Mouse (Mus musculus) hindbrain, embryonic 16.5 days (tissue): Measurements from ENCODE around the gene Tshr. TPM values are rescaled to one million over a fixed set of nuclear protein-coding genes. Genes with fewer than 3 reads are reported as not detected.

Experiments used
- ATAC-seq: fragments of 200-750 bp; cut with Nextera tagmentation; 2 replicates; pipeline ENCODE4 v1.8.0; 2017; ENCODE audit warnings: moderate TSS enrichment, moderate library complexity
- H3K27ac ChIP-seq: fragments of 300-500 bp; sonication (generic); 2 replicates; pipeline ENCODE4 v1.5.1; 2014; ENCODE audit warnings: low read depth, mild to moderate bottlenecking, control low read depth, low read length, moderate library complexity
- H3K27me3 ChIP-seq: fragments of 300-500 bp; sonication (generic); replicated peaks from 2 replicates; pipeline ENCODE4 v1.6.1; 2014; ENCODE audit warnings: low read length; ENCODE audit not compliant: control insufficient read depth, insufficient read depth
- H3K36me3 ChIP-seq: fragments of 300-500 bp; sonication (generic); 2 replicates; pipeline ENCODE4 v1.6.1; 2014; ENCODE audit warnings: mild to moderate bottlenecking, low read length, moderate library complexity, mixed read lengths; ENCODE audit not compliant: control insufficient read depth, insufficient read depth
- H3K4me1 ChIP-seq: fragments of 300-500 bp; sonication (generic); 2 replicates; pipeline ENCODE4 v1.6.1; 2014; ENCODE audit warnings: low read depth, low read length; ENCODE audit not compliant: control insufficient read depth, insufficient read depth
- H3K4me2 ChIP-seq: fragments of 300-500 bp; sonication (generic); 2 replicates; pipeline ENCODE4 v1.6.1; 2014; ENCODE audit warnings: mild to moderate bottlenecking, low read length, control low read depth, moderate library complexity
- H3K4me3 ChIP-seq: fragments of 300-500 bp; sonication (generic); 2 replicates; pipeline ENCODE4 v1.5.1; 2014; ENCODE audit warnings: mild to moderate bottlenecking, low read length, control low read depth, moderate library complexity
- H3K9ac ChIP-seq: fragments of 300-500 bp; sonication (generic); 2 replicates; pipeline ENCODE4 v1.6.1; 2014; ENCODE audit warnings: low read depth, mild to moderate bottlenecking, control low read depth, low read length, moderate library complexity
- H3K9me3 ChIP-seq: fragments of 300-500 bp; sonication (generic); 2 replicates; pipeline ENCODE4 v1.6.1; 2014; ENCODE audit warnings: mild to moderate bottlenecking, low read length, moderate library complexity; ENCODE audit not compliant: control insufficient read depth
- WGBS: fragments of 180-500 bp; shearing (Covaris S2); extraction: QIAGEN DNeasy Blood & Tissue Kit; methylation state at CpG from one replicate; pipeline ENCODE4 v1.1.7; 2014; 5-methylcytosine and 5-hydroxymethylcytosine counted together
- polyA plus RNA-seq: library from polyadenylated mRNA; unstranded; fragments of >200 nt; fragmentation: Nextera tagmentation; extraction: Ambion mirVana; gene quantifications from 2 replicates; pipeline ENCODE4 v1.2.1, GENCODE M21; 2015

The Tshr gene
- polyA plus RNA-seq, 1 experiment from 2014 or later = 0.78 TPM

DNA sequence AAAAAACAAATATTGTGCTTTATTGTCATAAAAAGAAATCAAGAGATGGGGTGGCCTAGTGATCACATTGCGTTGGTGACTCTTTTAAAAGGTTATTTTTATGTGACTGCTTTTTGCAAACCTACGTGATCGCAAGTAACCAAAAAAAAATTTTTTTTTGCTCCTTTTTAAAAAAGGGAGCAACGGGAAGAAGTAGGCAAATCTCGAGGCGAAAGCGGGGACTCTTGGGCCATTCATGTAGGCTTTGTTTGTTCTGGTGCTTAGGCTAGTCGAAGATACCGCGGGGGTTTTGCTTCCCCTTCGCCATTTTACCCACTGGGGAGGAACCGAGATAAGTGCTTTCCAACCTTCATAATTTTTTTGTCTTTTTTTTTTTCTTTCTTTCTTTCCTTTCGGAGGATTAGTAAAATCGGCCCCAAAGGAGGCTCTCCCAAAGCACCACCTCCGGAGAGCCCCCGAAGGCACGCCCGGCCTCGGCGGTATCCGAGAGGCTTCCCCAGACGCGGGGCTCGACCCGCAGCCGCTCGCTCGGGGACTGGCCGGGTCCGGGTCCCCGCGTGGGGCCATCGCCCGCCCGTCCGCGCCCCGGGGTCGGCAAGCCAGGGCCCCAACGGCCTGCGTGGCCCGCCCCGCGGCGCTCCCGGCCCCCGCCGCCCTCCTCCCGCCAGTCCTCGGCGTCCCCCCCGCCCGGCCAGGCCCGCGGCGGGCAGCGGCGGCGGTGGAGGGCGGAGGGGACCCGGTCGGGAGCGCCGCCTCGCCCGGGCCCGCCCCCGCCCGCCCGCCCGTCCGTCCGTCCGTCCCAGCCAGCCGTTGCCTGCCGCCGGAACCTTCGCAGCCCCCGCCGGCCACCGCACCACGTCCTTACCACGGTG, 204.5 kb downstream of the Tshr start:
- Histone ChIP-seq H3K4me2 (peak overlapping the region; percentile 57), H3K9ac (peak overlapping the region; percentile 100), H3K36me3 (peaks cover 4% of the 10 kb centered on the region; the same call in 1 of the 2 replicates), H3K9me3 (no peaks in the 10 kb centered on the region), H3K27me3 (no peaks in the 10 kb centered on the region), H3K4me3 (peak overlapping the region; percentile 75), H3K27ac (peak overlapping the region; percentile 100), H3K4me1 (peaks cover 12% of the 10 kb centered on the region)
- ATAC-seq = peak; percentile 3; the same call in 1 of the 2 replicates
- WGBS = under 1% methylated on average over 52 of the region's 83 CpGs

DNA sequence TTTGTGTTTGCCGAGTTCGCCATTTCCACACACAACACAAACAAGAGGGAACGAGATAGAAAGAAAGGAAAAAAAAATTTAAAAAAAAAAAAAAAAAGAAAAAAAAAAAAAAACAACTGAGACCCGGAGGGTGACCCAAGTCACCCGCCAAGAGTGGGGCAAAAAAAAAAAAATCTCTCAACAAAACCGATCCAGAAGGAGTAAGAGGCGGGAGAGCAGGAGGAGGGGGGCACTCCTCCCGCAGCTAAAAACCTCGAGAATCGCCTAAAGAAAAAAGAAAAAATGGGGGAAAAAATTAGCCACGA, 205.1 kb downstream of the Tshr start:
- peak overlapping the region; percentile 100 for H3K27ac ChIP-seq
- peak overlapping the region; percentile 75 for H3K4me3 ChIP-seq
- H3K4me2 ChIP-seq = peak overlapping the region; percentile 38
- no peaks in the 10 kb centered on the region for H3K27me3 ChIP-seq
- no peaks in the 10 kb centered on the region for H3K9me3 ChIP-seq
- H3K9ac ChIP-seq = peak overlapping the region; percentile 100
- peaks cover 12% of the 10 kb centered on the region for H3K4me1 ChIP-seq
- under 1% methylated on average over 10 of the region's 11 CpGs for WGBS
- peaks cover 4% of the 10 kb centered on the region; the same call in 1 of the 2 replicates for H3K36me3 ChIP-seq
- no peak for ATAC-seq

DNA sequence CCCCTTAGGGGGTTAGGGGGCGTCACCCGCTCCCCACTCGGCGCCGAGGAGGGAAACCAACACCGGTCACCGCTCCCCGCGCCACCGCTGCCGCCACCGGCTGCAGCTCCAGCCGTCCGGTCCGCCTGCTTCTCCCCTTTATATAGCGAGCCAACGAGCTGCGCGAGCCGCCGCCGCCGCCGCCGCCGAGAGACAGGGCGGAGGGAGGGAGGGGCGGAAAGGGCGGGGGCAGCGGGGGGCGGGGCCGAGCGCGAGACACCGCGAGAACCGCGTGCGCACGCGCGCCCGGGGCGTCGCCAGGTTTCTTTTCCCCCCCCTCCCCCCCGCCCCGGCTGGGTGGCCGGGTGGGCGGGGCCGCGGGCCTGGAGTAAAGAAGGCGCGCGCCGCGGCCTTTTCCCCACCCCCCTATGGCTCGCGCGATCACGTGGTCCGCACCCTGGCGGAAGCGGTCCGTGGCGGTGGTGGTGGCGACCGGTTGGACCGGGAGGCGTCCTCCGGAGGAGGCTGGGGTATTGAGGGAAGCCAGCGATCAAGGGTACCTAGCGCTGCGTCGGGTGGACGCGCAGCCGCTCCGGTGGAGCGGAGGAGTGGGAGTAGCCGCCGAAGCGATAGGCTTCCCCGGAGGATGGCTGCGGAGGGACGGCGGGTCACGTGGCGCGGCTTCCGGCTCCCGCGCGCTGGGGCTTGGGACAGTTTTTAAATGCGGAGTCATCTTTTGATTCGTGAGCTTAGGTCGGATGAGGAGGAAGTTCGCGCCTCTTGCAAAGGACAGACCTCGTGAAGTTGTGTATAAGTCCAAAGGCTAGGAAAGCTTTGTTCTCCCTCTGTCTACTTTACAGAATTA, 205.7 kb downstream of the Tshr start, which contains the start of gene Gtf2a1:
Gene Gtf2a1 (minus strand): TSS at position 641 of the 844 bp plus-strand sequence.
- peak; percentile 86 for ATAC-seq
- Histone ChIP-seq H3K27ac (peak within 1 kb of the TSS; percentile 100), H3K36me3 (peaks cover 2% of the 10 kb centered on the region; the same call in 1 of the 2 replicates), H3K4me1 (peaks cover 12% of the 10 kb centered on the region), H3K27me3 (no peaks in the 10 kb centered on the region), H3K4me3 (peak within 1 kb of the TSS; percentile 75), H3K4me2 (peak within 1 kb of the TSS; percentile 65), H3K9ac (peak within 1 kb of the TSS; percentile 100), H3K9me3 (no peaks in the 10 kb centered on the region)
- under 1% methylated on average over 52 of the region's 99 CpGs for WGBS

DNA sequence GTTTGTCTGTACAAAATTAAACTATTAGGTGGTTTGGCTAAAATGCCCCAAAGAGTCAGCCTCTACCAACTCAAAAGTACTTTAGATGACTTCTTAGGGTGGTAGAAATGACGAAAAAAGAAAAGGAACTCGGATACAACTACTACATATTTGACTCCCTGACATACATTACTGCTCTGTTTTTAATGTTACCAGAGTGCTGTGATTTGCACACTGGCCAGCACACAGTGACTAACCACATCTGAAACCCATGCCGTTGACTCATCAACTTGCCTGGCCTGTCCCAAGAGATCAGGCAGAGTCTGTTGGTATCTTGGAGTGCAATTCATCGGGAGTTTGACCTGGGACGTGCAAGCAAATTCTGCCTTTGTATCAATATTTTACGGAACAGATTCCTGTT, 206.4 kb downstream of the Tshr start:
- H3K9ac ChIP-seq = peak overlapping the region; percentile 88
- peak overlapping the region; percentile 65 for H3K4me2 ChIP-seq
- H3K4me1 ChIP-seq = peaks cover 12% of the 10 kb centered on the region
- H3K4me3 ChIP-seq = peak overlapping the region; percentile 75
- WGBS = 26% methylated on average over 6 of the region's 6 CpGs
- H3K27me3 ChIP-seq = no peaks in the 10 kb centered on the region
- ATAC-seq = no peak
- no peaks in the 10 kb centered on the region for H3K9me3 ChIP-seq
- peak overlapping the region; percentile 100 for H3K27ac ChIP-seq
- peaks cover 2% of the 10 kb centered on the region; the same call in 1 of the 2 replicates for H3K36me3 ChIP-seq

DNA sequence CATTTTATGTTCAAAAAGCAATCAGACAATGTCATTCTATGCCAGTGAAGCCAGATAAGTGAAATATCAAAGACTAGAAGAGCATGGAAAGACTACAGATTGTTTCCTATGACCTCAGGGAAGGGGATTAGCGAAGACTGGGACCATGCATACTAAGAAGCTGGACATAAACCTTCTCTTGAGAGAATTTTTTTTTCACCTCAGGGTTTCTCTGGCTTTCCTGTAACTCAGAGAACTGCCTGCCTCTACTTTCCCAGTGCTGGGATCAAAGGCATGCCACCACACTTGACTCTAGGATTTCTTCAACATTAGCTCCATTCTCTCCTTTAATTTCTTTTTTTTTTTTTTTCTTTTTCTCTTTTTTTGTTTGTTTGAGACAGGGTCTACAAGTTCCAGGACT, 206.8 kb downstream of the Tshr start:
- H3K4me3 ChIP-seq = no peak overlapping the region
- H3K27me3 ChIP-seq = no peaks in the 10 kb centered on the region
- H3K36me3 ChIP-seq = no peaks in the 10 kb centered on the region
- H3K4me2 ChIP-seq = peak overlapping the region; percentile 65
- no peaks in the 10 kb centered on the region for H3K9me3 ChIP-seq
- no peak overlapping the region for H3K9ac ChIP-seq
- no peak for ATAC-seq
- peaks cover 12% of the 10 kb centered on the region for H3K4me1 ChIP-seq
- WGBS = 65% methylated on average over 1 of the region's 1 CpGs
- no peak overlapping the region; the same call in 1 of the 2 replicates for H3K27ac ChIP-seq

DNA sequence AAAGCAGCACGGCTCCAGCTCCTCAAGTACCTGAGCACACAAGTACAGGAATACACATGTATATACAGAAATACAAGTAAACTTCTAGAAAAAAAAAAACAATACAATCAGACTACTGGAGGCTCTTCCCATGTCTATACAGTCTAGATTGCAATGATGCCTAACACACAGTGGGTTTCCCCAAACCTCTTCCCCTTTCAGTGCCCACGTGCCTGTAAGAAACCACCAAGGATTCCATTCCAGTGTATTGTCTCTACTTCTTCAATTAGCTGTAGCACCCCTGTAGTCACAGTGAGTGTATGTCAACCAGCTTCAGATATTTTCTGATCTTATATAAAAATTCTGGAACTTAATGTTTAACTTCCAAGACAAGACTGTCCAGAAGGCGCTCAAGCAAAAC, 207.8 kb downstream of the Tshr start:
- no peaks in the 10 kb centered on the region for H3K27me3 ChIP-seq
- H3K4me1 ChIP-seq = peaks cover 9% of the 10 kb centered on the region
- no peaks in the 10 kb centered on the region for H3K9me3 ChIP-seq
- ATAC-seq = no peak
- no peak overlapping the region for H3K4me2 ChIP-seq
- H3K9ac ChIP-seq = no peak overlapping the region
- H3K36me3 ChIP-seq = no peaks in the 10 kb centered on the region
- no peak overlapping the region for H3K4me3 ChIP-seq
- no peak overlapping the region for H3K27ac ChIP-seq
- 93% methylated on average over 3 of the region's 3 CpGs for WGBS

Other genes with a start within 250 kb of the Tshr start
- gene Cep128, start 154 bp upstream of the Tshr start, polyA plus RNA-seq = 4.2 and 4.7 TPM in 2 replicates
- 48.6 and 58.3 TPM in 2 replicates for gene Gtf2a1, start 205.9 kb downstream of the Tshr start, polyA plus RNA-seq